Mouse (Mus musculus) kidney, embryonic 14.5 days (tissue): ENCODE results near the gene Abhd2. TPM values are rescaled to one million over a fixed set of nuclear protein-coding genes. Genes with fewer than 3 reads are reported as not detected.

Source experiments
- ATAC-seq: fragments of 200-750 bp; cut with Nextera tagmentation; 2 replicates; pipeline ENCODE4 v1.8.0; 2017; ENCODE audit warnings: moderate number of reproducible peaks, mild to moderate bottlenecking, moderate TSS enrichment, moderate library complexity; ENCODE audit not compliant: low FRiP score, low TSS enrichment
- H3K27ac ChIP-seq: fragments of 300-500 bp; sonication (generic); 2 replicates; pipeline ENCODE4 v1.5.1; 2014; ENCODE audit warnings: low read depth, mild to moderate bottlenecking, low read length, moderate library complexity, mixed read lengths
- H3K27me3 ChIP-seq: fragments of 300-500 bp; sonication (generic); 2 replicates; pipeline ENCODE4 v1.6.1; 2014; ENCODE audit warnings: mild to moderate bottlenecking, low read length; ENCODE audit not compliant: control insufficient read depth, insufficient read depth
- H3K36me3 ChIP-seq: fragments of 300-500 bp; sonication (generic); 2 replicates; pipeline ENCODE4 v1.6.1; 2014; ENCODE audit warnings: low read length, mixed read lengths; ENCODE audit not compliant: control insufficient read depth, insufficient read depth
- H3K4me1 ChIP-seq: fragments of 300-500 bp; sonication (generic); 2 replicates; pipeline ENCODE4 v1.6.1; 2014; ENCODE audit warnings: low read length, mixed read lengths; ENCODE audit not compliant: control insufficient read depth, insufficient read depth
- H3K4me2 ChIP-seq: fragments of 300-500 bp; sonication (generic); replicated peaks from 2 replicates; pipeline ENCODE4 v1.6.1; 2014; ENCODE audit warnings: low read depth, mild to moderate bottlenecking, low read length
- H3K4me3 ChIP-seq: fragments of 300-500 bp; sonication (generic); 2 replicates; pipeline ENCODE4 v1.5.1; 2014; ENCODE audit warnings: mild to moderate bottlenecking, low read length
- H3K9ac ChIP-seq: fragments of 300-500 bp; sonication (generic); 2 replicates; pipeline ENCODE4 v1.6.1; 2014; ENCODE audit warnings: low read depth, mild to moderate bottlenecking, low read length, moderate library complexity
- H3K9me3 ChIP-seq: fragments of 300-500 bp; sonication (generic); 2 replicates; pipeline ENCODE4 v1.6.1; 2016; ENCODE audit warnings: low read length; ENCODE audit not compliant: control insufficient read depth
- WGBS: fragments of 180-500 bp; shearing (Covaris S2); extraction: QIAGEN DNeasy Blood & Tissue Kit; methylation state at CpG from one replicate; pipeline ENCODE4 v1.1.7; 2014; 5-methylcytosine and 5-hydroxymethylcytosine counted together
- polyA plus RNA-seq: library from polyadenylated mRNA; unstranded; fragments of >200 nt; fragmentation: Nextera tagmentation; extraction: Ambion mirVana; gene quantifications from 2 replicates; pipeline ENCODE4 v1.2.1, GENCODE M21; 2014

Gene Abhd2
- polyA plus RNA-seq, 1 experiment from 2014 or later: 12.6 TPM

DNA sequence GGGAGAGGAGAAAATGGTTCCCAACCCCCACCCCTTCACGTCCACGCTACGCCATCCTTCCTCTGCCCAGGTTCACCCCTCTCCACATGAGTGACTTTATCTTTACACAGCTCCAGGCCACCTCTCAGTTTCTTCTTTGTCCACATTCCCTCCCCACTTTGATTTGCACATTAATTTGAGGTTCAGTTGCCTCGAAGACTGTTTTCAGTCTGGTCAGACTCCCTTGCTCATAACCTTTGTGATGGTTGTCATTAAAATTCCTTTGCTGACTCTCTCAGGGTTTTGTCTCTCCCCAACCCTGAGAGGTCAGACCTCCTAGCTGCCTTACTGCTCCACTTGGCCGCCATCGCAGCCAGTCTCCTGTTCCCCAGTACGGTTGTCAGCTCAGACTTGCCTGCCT is 121.7 kb downstream of the Abhd2 start:
- Histone ChIP-seq H3K36me3 (no peaks in the 10 kb centered on the region), H3K27ac (no peak overlapping the region), H3K4me2 (no peak overlapping the region), H3K4me3 (no peak overlapping the region), H3K4me1 (peaks cover 3% of the 10 kb centered on the region; the same call in 1 of the 2 replicates), H3K9me3 (no peaks in the 10 kb centered on the region), H3K9ac (no peak overlapping the region), H3K27me3 (no peaks in the 10 kb centered on the region)
- 65% methylated on average over 7 of the region's 7 CpGs for WGBS
- ATAC-seq: no peak

DNA sequence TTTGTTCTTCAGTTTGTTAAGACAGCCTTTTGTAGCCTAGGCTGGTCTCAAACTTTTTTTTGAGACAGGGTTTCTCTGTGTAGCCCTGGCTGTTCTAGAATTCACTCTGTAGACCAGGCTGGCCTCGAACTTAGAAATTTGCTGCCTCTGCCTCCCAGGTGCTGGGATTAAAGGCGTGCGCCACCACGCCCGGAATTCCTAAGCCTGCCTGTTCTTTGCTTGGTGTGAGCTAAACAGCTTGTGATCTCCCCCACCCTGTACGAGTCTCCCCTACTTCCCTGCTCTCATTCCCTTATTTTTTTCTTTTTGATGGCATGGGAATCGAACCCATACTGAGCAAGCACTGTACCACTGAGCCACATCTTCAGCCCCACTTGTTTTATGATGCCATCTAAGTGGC is 122.2 kb downstream of the Abhd2 start:
- peaks cover 3% of the 10 kb centered on the region; the same call in 1 of the 2 replicates for H3K4me1 ChIP-seq
- no peak for ATAC-seq
- H3K9me3 ChIP-seq: no peaks in the 10 kb centered on the region
- H3K9ac ChIP-seq: no peak overlapping the region
- no peak overlapping the region for H3K27ac ChIP-seq
- no peak overlapping the region for H3K4me2 ChIP-seq
- no peaks in the 10 kb centered on the region for H3K36me3 ChIP-seq
- H3K27me3 ChIP-seq: no peaks in the 10 kb centered on the region
- no peak overlapping the region for H3K4me3 ChIP-seq
- 84% methylated on average over 7 of the region's 7 CpGs for WGBS

DNA sequence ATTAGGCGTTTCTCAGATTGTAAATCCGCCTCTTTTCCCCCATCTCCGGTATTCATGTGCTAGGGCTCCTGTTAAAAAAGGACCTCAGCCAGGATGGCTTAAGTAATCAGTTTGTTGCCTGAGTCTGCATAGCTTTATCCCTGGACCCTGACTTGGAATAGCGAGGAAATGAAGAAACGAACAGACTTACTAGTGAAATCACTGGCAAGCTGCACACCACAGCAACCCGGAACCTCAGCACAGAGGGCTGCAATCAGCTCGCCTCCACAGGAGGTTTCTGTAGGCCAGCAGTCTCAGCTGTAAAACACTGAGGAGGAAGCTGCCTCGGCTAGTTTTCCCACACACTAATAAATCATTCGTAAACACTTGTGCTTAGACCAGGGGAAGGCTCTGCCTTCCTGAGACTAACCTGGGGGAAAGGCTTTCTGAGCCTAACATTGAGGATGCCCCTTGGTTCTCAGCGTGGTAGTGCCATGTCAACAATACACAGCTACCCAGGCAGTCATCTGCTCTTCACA is 124.5 kb downstream of the Abhd2 start:
- no peak overlapping the region for H3K4me3 ChIP-seq
- no peaks in the 10 kb centered on the region for H3K9me3 ChIP-seq
- H3K4me2 ChIP-seq: no peak overlapping the region
- ATAC-seq: no peak
- H3K27me3 ChIP-seq: no peaks in the 10 kb centered on the region
- H3K27ac ChIP-seq: no peak overlapping the region
- 38% methylated on average over 10 of the region's 10 CpGs for WGBS
- H3K36me3 ChIP-seq: no peaks in the 10 kb centered on the region
- H3K4me1 ChIP-seq: no peaks in the 10 kb centered on the region
- H3K9ac ChIP-seq: no peak overlapping the region

DNA sequence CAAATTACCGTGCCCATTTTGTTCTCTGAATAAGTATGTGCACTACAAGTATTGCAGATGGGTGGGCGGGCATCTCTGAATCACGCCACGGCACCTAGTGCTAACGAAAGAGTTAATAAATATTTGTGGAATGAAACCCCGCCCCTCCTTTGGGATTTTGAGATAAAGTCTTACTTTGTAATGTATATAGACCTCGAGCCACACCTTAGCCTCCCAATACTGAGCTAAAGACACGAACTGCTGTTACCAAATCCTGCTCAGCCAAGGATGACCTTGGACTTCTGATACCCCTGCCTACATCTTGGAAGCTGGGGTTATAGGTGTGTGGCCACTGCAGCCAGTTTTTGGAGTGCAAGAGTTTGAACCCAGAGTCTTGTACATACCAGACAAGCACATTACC is 125.4 kb downstream of the Abhd2 start:
- no peak overlapping the region for H3K4me2 ChIP-seq
- ATAC-seq: no peak
- H3K9me3 ChIP-seq: no peaks in the 10 kb centered on the region
- H3K9ac ChIP-seq: no peak overlapping the region
- H3K27ac ChIP-seq: no peak overlapping the region
- H3K4me1 ChIP-seq: no peaks in the 10 kb centered on the region
- WGBS: 85% methylated on average over 8 of the region's 8 CpGs
- H3K27me3 ChIP-seq: no peaks in the 10 kb centered on the region
- no peak overlapping the region for H3K4me3 ChIP-seq
- no peaks in the 10 kb centered on the region; the same call in 1 of the 2 replicates for H3K36me3 ChIP-seq

DNA sequence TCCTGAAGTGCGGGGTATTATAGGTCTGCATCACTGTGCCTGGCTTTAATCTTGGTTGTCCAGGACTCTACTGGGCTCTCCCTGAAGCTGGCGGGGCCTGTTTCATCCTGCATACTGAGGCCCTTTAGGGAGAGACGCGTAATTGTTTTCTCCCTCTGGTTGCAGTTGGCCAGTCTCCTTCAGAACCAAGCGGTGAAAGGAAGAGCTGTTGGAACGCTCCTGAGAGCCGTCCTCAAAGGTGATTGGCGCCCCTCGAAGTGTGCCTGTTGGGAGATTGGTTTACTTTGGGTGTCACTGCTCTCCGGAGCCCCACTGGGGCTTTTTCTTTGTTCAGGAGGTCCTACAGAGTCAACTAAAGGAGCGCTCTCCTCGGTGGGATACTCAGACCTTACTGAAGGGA is 126.0 kb downstream of the Abhd2 start:
- no peaks in the 10 kb centered on the region for H3K9me3 ChIP-seq
- H3K27me3 ChIP-seq: no peaks in the 10 kb centered on the region
- no peak overlapping the region for H3K4me3 ChIP-seq
- ATAC-seq: no peak
- no peak overlapping the region for H3K27ac ChIP-seq
- H3K36me3 ChIP-seq: no peaks in the 10 kb centered on the region; the same call in 1 of the 2 replicates
- no peaks in the 10 kb centered on the region for H3K4me1 ChIP-seq
- no peak overlapping the region for H3K9ac ChIP-seq
- WGBS: 85% methylated on average over 12 of the region's 12 CpGs
- no peak overlapping the region for H3K4me2 ChIP-seq

DNA sequence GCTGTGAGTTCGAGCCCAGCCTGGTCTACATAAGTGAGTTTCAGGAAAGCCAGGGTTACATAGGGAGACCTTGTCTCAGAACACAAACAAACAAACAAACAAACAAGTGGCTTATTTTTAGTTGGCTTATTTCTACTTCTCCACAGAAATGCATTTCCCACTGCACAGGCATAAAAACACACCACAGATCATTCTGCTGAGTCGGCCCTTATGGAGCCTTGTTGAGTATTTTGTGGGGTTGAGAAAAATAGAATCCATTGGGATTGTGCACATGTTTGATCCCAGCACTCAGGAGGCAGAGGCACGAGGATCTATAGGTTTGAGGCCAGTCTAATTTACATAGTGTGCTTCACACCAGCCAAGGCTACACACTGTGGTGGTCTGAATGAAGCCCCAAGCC is 127.3 kb downstream of the Abhd2 start:
- 83% methylated on average over 3 of the region's 3 CpGs for WGBS
- no peak overlapping the region for H3K9ac ChIP-seq
- ATAC-seq: no peak
- no peaks in the 10 kb centered on the region for H3K27me3 ChIP-seq
- H3K4me2 ChIP-seq: no peak overlapping the region
- no peaks in the 10 kb centered on the region for H3K4me1 ChIP-seq
- H3K4me3 ChIP-seq: no peak overlapping the region
- no peaks in the 10 kb centered on the region; the same call in 1 of the 2 replicates for H3K36me3 ChIP-seq
- no peak overlapping the region for H3K27ac ChIP-seq
- H3K9me3 ChIP-seq: no peaks in the 10 kb centered on the region

DNA sequence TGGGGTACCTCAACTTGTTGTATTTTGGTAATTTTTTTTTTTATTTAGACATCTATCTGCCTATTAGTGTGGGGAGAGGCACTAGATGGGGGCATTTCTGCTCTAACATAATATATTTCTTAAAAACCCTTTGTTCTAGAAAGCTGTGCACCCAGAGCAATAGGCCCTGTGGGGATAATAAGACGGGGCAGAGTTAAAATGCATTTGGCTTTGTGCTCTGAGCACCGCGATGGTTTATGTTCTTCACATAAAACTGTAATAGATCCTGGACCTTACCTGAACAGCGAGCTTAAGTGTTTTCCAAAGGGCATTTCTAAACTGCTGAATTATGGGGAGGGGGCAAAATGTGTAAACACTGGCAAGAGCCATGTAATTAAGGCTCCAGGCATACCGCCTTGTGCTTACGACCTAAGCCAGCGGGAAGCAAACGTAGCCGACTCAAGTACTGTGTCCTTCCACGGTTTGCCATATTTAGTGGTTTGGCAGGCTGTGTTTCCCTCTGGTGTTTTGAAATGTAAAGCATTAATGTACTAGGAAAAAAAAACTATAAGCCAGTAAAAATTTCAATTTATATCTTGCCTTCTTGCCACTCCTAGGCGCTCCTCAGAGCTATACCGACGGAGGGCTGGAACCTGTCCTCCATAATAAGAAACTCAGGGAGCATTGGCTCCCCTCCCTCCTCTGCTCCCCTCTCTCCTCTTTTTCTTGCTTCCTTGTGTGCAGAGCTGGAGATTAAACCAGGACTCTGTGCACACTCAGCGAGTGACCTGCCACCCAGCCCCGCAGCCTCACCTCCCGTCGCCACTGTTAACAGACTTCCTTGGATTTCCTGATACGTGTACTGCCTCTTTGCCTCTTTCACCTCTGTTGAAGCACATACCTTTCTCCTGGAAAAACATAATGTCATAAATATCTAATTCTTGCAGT is 141.7 kb downstream of the Abhd2 start:
- H3K27ac ChIP-seq: no peak overlapping the region
- no peaks in the 10 kb centered on the region for H3K27me3 ChIP-seq
- H3K9me3 ChIP-seq: no peaks in the 10 kb centered on the region
- no peak overlapping the region for H3K4me2 ChIP-seq
- peaks cover 10% of the 10 kb centered on the region; the same call in 1 of the 2 replicates for H3K36me3 ChIP-seq
- no peak overlapping the region for H3K4me3 ChIP-seq
- no peaks in the 10 kb centered on the region for H3K4me1 ChIP-seq
- no peak overlapping the region for H3K9ac ChIP-seq
- no peak for ATAC-seq
- WGBS: 69% methylated on average over 18 of the region's 18 CpGs

Other genes with a start within 250 kb of the Abhd2 start
- gene Acan, start 219.7 kb upstream of the Abhd2 start, polyA plus RNA-seq: 0.07 and 0.43 TPM in 2 replicates
- 7.2 and 7.4 TPM in 2 replicates for gene Hapln3, start 142.2 kb upstream of the Abhd2 start, polyA plus RNA-seq
- 194 and 243 TPM in 2 replicates for gene Mfge8, start 124.1 kb upstream of the Abhd2 start, polyA plus RNA-seq
- gene Rlbp1, start 113.8 kb downstream of the Abhd2 start, polyA plus RNA-seq: 0.37 and 0.70 TPM in 2 replicates
- 7.2 and 13.5 TPM in 2 replicates for gene Fanci, start 118.7 kb downstream of the Abhd2 start, polyA plus RNA-seq
- 21.3 and 35.9 TPM in 2 replicates for gene Polg, start 193.2 kb downstream of the Abhd2 start, polyA plus RNA-seq